In the genomic region with DNA sequence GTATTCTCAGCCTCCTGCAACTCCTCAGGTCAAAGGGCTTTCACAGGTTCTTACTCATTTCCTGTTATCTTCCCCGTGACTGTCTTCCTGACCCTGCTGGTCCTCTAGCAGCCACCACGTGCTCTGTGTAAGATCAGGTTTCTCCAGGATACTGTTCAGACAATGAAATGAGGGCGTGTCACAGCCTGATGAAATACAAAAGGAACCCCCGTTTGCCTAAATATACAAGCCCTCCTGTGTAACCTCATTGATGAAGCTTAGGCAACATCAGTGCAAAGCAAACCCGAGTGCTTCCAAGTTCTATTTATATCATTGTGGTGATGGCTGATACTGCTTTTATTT, we compare ENCODE assay signal across 11 mouse cellular contexts. TPM values are rescaled to one million over a fixed set of nuclear protein-coding genes. Genes with fewer than 3 reads are reported as not detected.
A peak's percentile ranks its signal among the peaks of the same experiment; 100 is the strongest.
DNase-seq lines count a peak whose midpoint lies in the region; ATAC-seq lines count a peak whose summit lies in the region.
"Had no signal": no experiment of that assay in that cellular context is flagged by ENCODE, and none has a peak within 500 bp of the region (broad histone marks: within the 10 kb centered on the region; RNA-seq: fewer than 3 reads in every experiment).

No protein-coding gene starts in this region.

- no peak for DNase-seq in hindbrain, embryonic 11.5 days (ENCODE audit: low spot score)
- peak; percentile 42 for DNase-seq in CD4-positive, CD25-positive, alpha-beta regulatory T cell, adult 2 months (ENCODE audit: low read depth, low spot score)
- peak; percentile 96 for DNase-seq in R1 (ENCODE audit: low read depth, low spot score)
- DNase-seq in gastrocnemius, postnatal 4 days (ENCODE audit: low spot score in 2 of 2): no peak
- no peak for DNase-seq in cerebellum, adult 11 months
- DNase-seq: thymus, postnatal 4 days had no signal

- 20% methylated on average over 5 of the region's 5 CpGs for WGBS in hindbrain, embryonic 13.5 days
- 13% methylated on average over 5 of the region's 5 CpGs for WGBS in hindbrain, embryonic 11.5 days

- peak; percentile 36; the same call in 1 of the 2 replicates for ATAC-seq in hindbrain, embryonic 13.5 days (ENCODE audit: low FRiP score)
- no peak for ATAC-seq in hindbrain, embryonic 11.5 days (ENCODE audit: low FRiP score)
- peak; percentile 83 for ATAC-seq in inflammation-experienced regulatory T-cells, adult 6 months

- no peak overlapping the region for H3K9ac ChIP-seq in hindbrain, embryonic 13.5 days
- no peak overlapping the region for H3K9ac ChIP-seq in hindbrain, embryonic 11.5 days (ENCODE audit: low read depth, low read length)
- H3K9ac ChIP-seq: embryonic facial prominence, embryonic 15.5 days; neural tube, embryonic 13.5 days had no signal

- H3K4me2 ChIP-seq in hindbrain, embryonic 13.5 days: no peak overlapping the region
- no peak overlapping the region for H3K4me2 ChIP-seq in hindbrain, embryonic 11.5 days (replicated peaks; ENCODE audit: low read depth, low read length)

- H3K27me3 ChIP-seq in hindbrain, embryonic 13.5 days: 0 out of 2 replicates have a peak, but pooled peaks cover 16% of the 10 kb centered on the region
- H3K27me3 ChIP-seq in hindbrain, embryonic 11.5 days (ENCODE audit: control insufficient read depth, insufficient read depth, low read length): no peaks in the 10 kb centered on the region
- H3K27me3 ChIP-seq: embryonic facial prominence, embryonic 15.5 days had no signal

- no peak overlapping the region for H3K4me3 ChIP-seq in hindbrain, embryonic 13.5 days
- no peak overlapping the region for H3K4me3 ChIP-seq in hindbrain, embryonic 11.5 days (ENCODE audit: low read depth, low read length)
- H3K4me3 ChIP-seq: embryonic facial prominence, embryonic 15.5 days; limb, embryonic 10.5 days; neural tube, embryonic 13.5 days had no signal

- H3K9me3 ChIP-seq in hindbrain, embryonic 13.5 days: no peaks in the 10 kb centered on the region
- no peaks in the 10 kb centered on the region for H3K9me3 ChIP-seq in hindbrain, embryonic 11.5 days (ENCODE audit: control insufficient read depth, low read length)
- H3K9me3 ChIP-seq: embryonic facial prominence, embryonic 15.5 days; limb, embryonic 10.5 days; neural tube, embryonic 13.5 days had no signal

- H3K27ac ChIP-seq in hindbrain, embryonic 13.5 days: no peak overlapping the region
- H3K27ac ChIP-seq in hindbrain, embryonic 11.5 days (ENCODE audit: low read depth, low read length): no peak overlapping the region
- H3K27ac ChIP-seq: embryonic facial prominence, embryonic 15.5 days; limb, embryonic 10.5 days; neural tube, embryonic 13.5 days had no signal

- H3K36me3 ChIP-seq in hindbrain, embryonic 13.5 days: no peaks in the 10 kb centered on the region
- H3K36me3 ChIP-seq in hindbrain, embryonic 11.5 days (ENCODE audit: control insufficient read depth, insufficient read depth, low read length): no peaks in the 10 kb centered on the region
- H3K36me3 ChIP-seq: embryonic facial prominence, embryonic 15.5 days; limb, embryonic 10.5 days; neural tube, embryonic 13.5 days had no signal

- no peaks in the 10 kb centered on the region for H3K4me1 ChIP-seq in hindbrain, embryonic 13.5 days (replicated peaks)
- H3K4me1 ChIP-seq in hindbrain, embryonic 11.5 days (replicated peaks; ENCODE audit: control insufficient read depth, insufficient read depth, low read length): no peaks in the 10 kb centered on the region
- H3K4me1 ChIP-seq: neural tube, embryonic 13.5 days had no signal

RNA-seq across cellular contexts. Expression of a gene that starts 53.9 kb away (rescaled TPM):
- polyA plus RNA-seq in hindbrain, embryonic 13.5 days (2015; fragmentation: Nextera tagmentation; extraction: Ambion mirVana): 1.6 and 1.9 TPM in 2 replicates
- polyA plus RNA-seq in hindbrain, embryonic 11.5 days (2014; fragmentation: Nextera tagmentation; extraction: Ambion mirVana): 0.45 and 0.83 TPM in 2 replicates
- under 1 TPM in 2 of 3 experiments, not detected in 1; 0.25 to 0.51 TPM for polyA plus RNA-seq in inflammation-experienced regulatory T-cells, adult 6 months (2017; shearing (Covaris generic))
- 1 to 10 TPM; 1.5 to 1.6 TPM for total RNA-seq in gastrocnemius, postnatal 4 days (2021)

Comparison
In these comparisons a context has a peak if more than half of its experiments do, and no peak if none do; other contexts are left out.
1. DNase-seq: peak in CD4-positive, CD25-positive, alpha-beta regulatory T cell, adult 2 months (single experiment) and R1 (single experiment); none in hindbrain, embryonic 11.5 days (single experiment), gastrocnemius, postnatal 4 days (0 of 2) and cerebellum, adult 11 months (single experiment).